Mouse (Mus musculus): Measurements from ENCODE around the gene Acot1. TPM values are rescaled to one million over a fixed set of nuclear protein-coding genes. Genes with fewer than 3 reads are reported as not detected.
"Not testable (repeated sequence)": the region's sequence is repeated elsewhere in the genome, so short reads cannot be mapped to it uniquely, and the experiment has no call there.

Acot1 gene
- total and polyA plus RNA-seq, 3 experiments: 0.42 TPM; not detected in 2

GRCm38 (mm10) chr12:84032854-84033253, 23.6 kb downstream of the Acot1 start:
- Histone ChIP-seq H3K4me2 (ENCODE audit: insufficient read depth, low read depth, poor library complexity, severe bottlenecking) (no peak overlapping the region), H3K9ac (ENCODE audit: insufficient read depth, low read depth) (no peak overlapping the region), H3K36me3 (replicated peaks in 1 of 2; ENCODE audit: control insufficient read depth in 1 of 2, insufficient read depth in 1 of 2, low read length in 1 of 2) (no peaks in the 10 kb centered on the region), H3K27ac (ENCODE audit: insufficient read depth, low read depth) (no peak overlapping the region), H3K79me2 (replicated peaks; ENCODE audit: control insufficient read depth, extremely low read depth, insufficient read depth, poor library complexity, severe bottlenecking) (no peaks in the 10 kb centered on the region), H3K4me1 (ENCODE audit: control insufficient read depth in 1 of 2, insufficient read depth in 2 of 2) (peaks cover 0 to 6% of the 10 kb centered on the region in 2 experiments; a peak in 1 of 4 replicates), H3K9me3 (replicated peaks; ENCODE audit: low read length) (no peaks in the 10 kb centered on the region), H3K27me3 (replicated peaks) (no peaks in the 10 kb centered on the region), H3K4me3 (replicated peaks in 1 of 3; ENCODE audit: low read depth in 2 of 3, low read length in 2 of 3, poor library complexity in 1 of 3) (no peak overlapping the region)
- no peak for TF ChIP-seq UBTF (IDR thresholded peaks at IDR 0.05; ENCODE audit: low read depth, low read length)
- no peak for TF ChIP-seq JUN (IDR thresholded peaks at IDR 0.05; ENCODE audit: insufficient read depth, low read depth, low read length)
- TF ChIP-seq MAX (IDR thresholded peaks at IDR 0.05; ENCODE audit: low read length): no peak
- TF ChIP-seq USF1 (IDR thresholded peaks at IDR 0.05; ENCODE audit: low read depth, low read length): no peak
- TF ChIP-seq RCOR1 (conservative IDR thresholded peaks at IDR 0.05; ENCODE audit: low read depth, low read length): no peak
- no peak for TF ChIP-seq E2F4 (IDR thresholded peaks at IDR 0.05; ENCODE audit: insufficient replicate concordance, low read depth, low read length)
- TF ChIP-seq SMC3 (IDR thresholded peaks at IDR 0.05; ENCODE audit: low read depth, low read length): no peak
- no peak for TF ChIP-seq JUND (conservative IDR thresholded peaks at IDR 0.05; ENCODE audit: low read depth, low read length)
- TF ChIP-seq IRF4 (IDR thresholded peaks at IDR 0.05; ENCODE audit: low read depth, low read length): no peak
- TF ChIP-seq POLR2AphosphoS2 (IDR thresholded peaks at IDR 0.05; ENCODE audit: low read depth, low read length): no peak
- TF ChIP-seq KAT2A (IDR thresholded peaks at IDR 0.05; ENCODE audit: insufficient replicate concordance, low read length): no peak
- no peak for TF ChIP-seq RAD21 (IDR thresholded peaks at IDR 0.05; ENCODE audit: low read depth, low read length)
- TF ChIP-seq TCF12 (IDR thresholded peaks at IDR 0.05; ENCODE audit: low read depth, low read length): no peak
- TF ChIP-seq MYC (IDR thresholded peaks at IDR 0.05; ENCODE audit: low read depth, low read length): no peak
- TF ChIP-seq BHLHE40 (IDR thresholded peaks at IDR 0.05; ENCODE audit: low read depth, low read length): no peak
- TF ChIP-seq CHD1 (IDR thresholded peaks at IDR 0.05; ENCODE audit: low read depth, low read length): no peak
- no peak for TF ChIP-seq MXI1 (IDR thresholded peaks at IDR 0.05; ENCODE audit: low read depth, low read length)
- TF ChIP-seq POLR2A (IDR thresholded peaks at IDR 0.05; ENCODE audit: low read depth, low read length): no peak
- DNase-seq (ENCODE audit: extremely low read depth): no peak
- in situ Hi-C loops (cut with MboI; ENCODE audit: low pct_ligation_motif_present, low pct_unique_long_range_greater_than_20kb, low sequenced_read_pairs): no loop called here
- dilution Hi-C loops (cut with MboI; ENCODE audit: extremely low pct_ligation_motif_present, extremely low pct_unique_long_range_greater_than_20kb, low sequenced_read_pairs): no loop called here

DNA sequence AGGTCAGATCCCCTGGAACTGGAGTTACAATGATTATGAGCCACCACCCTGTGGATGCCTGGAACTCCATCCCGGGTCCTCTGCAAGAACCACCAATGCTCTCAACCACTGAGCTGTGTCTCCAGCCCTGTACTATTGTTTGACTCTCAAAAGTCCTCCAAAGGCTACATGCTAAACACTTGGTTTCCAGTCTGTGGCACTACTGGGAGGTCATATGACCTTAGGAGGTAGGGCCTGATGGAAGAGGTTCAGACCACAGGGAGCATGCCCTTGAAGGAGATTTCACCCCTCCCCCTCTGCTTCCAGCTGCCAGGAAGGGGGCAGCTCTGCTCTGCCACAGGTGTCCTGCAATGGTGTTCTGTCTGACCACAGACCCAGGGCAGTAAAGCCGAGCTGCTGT, 24.0 kb downstream of the Acot1 start:
- H3K27me3 ChIP-seq (replicated peaks); H3K27ac ChIP-seq (ENCODE audit: insufficient read depth, low read depth): not testable (repeated sequence)

More for the DNA sequence above, 24.0 kb downstream of the Acot1 start:
- H3K79me2 ChIP-seq (replicated peaks; ENCODE audit: control insufficient read depth, extremely low read depth, insufficient read depth, poor library complexity, severe bottlenecking); H3K9ac ChIP-seq (ENCODE audit: insufficient read depth, low read depth); dilution Hi-C loops (cut with MboI; ENCODE audit: extremely low pct_ligation_motif_present, extremely low pct_unique_long_range_greater_than_20kb, low sequenced_read_pairs); H3K36me3 ChIP-seq (replicated peaks in 1 of 2; ENCODE audit: control insufficient read depth in 1 of 2, insufficient read depth in 1 of 2, low read length in 1 of 2); H3K9me3 ChIP-seq (replicated peaks; ENCODE audit: low read length); in situ Hi-C loops (cut with MboI; ENCODE audit: low pct_ligation_motif_present, low pct_unique_long_range_greater_than_20kb, low sequenced_read_pairs); H3K4me1 ChIP-seq (ENCODE audit: control insufficient read depth in 1 of 2, insufficient read depth in 2 of 2); H3K4me2 ChIP-seq (ENCODE audit: insufficient read depth, low read depth, poor library complexity, severe bottlenecking); DNase-seq (ENCODE audit: extremely low read depth); H3K4me3 ChIP-seq (replicated peaks in 1 of 3; ENCODE audit: low read depth in 2 of 3, low read length in 2 of 3, poor library complexity in 1 of 3): not testable (repeated sequence)

Data from CH12.LX (cell line).